Mouse (Mus musculus): Measurements from ENCODE around the gene Lpar3.
"Not testable (repeated sequence)": the region's sequence is repeated elsewhere in the genome, so short reads cannot be mapped to it uniquely, and the experiment has no call there.

The Lpar3 gene

DNA sequence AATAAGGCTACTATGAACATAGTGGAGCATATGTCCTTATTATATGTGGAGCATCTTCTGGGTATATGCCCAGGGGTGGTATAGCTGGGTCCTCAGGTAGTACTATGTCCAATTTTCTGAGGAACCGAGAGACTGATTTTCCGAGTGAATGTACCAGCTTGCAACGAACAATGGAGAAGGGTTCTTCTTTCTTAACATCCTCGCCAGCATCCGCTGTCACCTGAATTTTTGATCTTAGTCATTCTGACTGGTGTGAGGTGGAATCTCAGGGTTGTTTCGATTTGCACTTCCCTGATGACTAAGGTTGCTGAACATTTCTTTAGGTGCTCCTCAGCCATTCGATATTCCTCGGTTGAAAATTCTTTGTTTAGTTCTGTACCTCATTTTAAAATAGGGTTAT is 11.0 kb upstream of the Lpar3 start:
- not testable (repeated sequence) for DNase-seq (ENCODE audit: low read depth, low spot score)

DNA sequence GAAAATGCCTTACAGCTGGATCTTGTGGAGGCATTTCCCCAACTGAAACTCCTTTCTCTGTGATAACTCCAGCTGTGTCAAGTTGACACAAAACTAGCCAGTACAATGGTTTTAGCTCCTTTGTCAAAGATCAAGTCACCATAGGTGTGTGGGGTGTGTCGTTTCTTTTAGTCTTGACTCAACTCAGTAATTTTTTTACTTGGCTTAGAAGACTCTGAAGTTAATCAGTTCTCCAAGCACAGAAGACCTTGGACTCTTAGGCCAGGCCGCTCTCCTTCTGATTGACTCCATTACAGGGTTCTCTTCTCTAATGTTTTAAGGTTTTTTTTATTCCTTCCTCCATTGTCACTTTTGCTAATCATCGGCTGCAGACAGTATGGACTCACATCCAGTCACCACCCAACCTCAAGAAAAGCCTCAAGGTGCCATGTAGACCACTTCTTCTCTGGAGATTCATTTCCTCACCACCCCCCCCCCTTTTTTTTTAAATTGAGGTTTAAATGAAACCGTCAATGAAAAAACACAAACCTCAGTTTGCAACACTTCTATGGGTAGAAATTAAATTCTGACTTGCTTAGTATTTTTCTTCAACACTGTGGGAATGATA is 9.5 kb upstream of the Lpar3 start:
- DNase-seq (ENCODE audit: low read depth, low spot score), result no peak

- DNase-seq (ENCODE audit: low read depth, low spot score), result no peak
These were observed 8.8 kb upstream of the Lpar3 start for GRCm38 (mm10) chr3:146211964-146212363.

DNA sequence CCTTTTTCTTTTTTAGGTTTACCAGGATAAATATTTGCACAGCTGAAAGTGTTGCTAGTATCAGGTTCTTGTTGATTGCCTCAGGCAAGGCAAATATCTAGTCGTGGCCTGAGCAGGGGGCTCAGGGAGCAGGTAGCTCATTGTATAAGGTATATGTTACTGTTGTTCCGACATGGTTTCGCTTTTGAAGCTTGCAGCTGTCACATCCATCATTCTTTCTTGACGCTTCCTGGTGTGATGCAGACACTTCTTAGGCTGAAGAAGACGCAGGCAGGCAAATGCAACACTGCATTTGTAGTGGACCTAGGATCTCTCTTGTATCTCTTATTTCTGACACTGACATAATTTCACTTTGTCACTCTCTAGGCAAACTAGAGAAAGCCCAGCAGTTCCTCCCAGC is 7.4 kb upstream of the Lpar3 start:
- DNase-seq (ENCODE audit: low read depth, low spot score), result no peak

DNA sequence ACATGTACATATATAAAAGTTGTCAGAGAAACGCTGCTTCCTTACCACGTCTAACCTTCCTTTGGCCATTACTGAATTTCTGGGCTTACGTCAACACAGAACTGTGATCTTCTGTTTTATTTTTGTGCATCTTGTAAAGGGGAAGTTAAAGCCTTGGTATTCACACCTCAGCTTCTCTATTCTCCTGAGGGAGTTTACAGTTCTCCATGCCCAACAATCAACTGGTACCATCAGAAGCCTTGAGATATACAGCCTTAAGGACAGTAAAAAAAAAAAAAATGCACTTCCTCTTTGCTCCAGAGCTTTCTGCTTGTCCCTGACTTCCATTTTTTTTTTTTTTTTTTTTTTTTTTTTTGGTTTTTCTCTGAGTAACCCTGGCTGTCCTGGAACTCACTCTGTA is 4.2 kb upstream of the Lpar3 start:
- DNase-seq (ENCODE audit: low read depth, low spot score), result no peak

DNA sequence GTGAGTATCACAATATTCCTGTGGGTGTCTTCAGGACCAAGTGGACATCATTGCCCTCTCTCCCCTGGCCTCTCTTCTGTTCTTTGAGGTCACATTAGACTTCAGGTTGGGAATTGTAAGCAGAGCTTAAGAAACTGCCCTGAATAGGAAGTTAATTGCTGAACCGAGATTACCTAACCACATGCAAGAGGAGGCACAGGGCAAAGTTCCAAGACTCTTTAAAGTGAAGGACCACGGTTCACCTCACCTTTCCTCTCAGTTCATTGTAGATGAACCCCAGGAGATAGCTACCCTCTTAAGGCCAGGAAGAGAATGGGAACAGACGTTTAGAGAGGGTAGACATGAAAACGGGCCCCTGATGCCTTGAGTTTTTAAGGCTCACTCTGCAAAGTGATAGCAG is 3.5 kb downstream of the Lpar3 start:
- no peak for DNase-seq (ENCODE audit: low read depth, low spot score)

- no peak for DNase-seq (ENCODE audit: low read depth, low spot score)
These were observed 4.4 kb downstream of the Lpar3 start for GRCm38 (mm10) chr3:146225061-146225761.

- no peak for DNase-seq (ENCODE audit: low read depth, low spot score)
These were observed 6.7 kb downstream of the Lpar3 start for GRCm38 (mm10) chr3:146227427-146227826.

DNA sequence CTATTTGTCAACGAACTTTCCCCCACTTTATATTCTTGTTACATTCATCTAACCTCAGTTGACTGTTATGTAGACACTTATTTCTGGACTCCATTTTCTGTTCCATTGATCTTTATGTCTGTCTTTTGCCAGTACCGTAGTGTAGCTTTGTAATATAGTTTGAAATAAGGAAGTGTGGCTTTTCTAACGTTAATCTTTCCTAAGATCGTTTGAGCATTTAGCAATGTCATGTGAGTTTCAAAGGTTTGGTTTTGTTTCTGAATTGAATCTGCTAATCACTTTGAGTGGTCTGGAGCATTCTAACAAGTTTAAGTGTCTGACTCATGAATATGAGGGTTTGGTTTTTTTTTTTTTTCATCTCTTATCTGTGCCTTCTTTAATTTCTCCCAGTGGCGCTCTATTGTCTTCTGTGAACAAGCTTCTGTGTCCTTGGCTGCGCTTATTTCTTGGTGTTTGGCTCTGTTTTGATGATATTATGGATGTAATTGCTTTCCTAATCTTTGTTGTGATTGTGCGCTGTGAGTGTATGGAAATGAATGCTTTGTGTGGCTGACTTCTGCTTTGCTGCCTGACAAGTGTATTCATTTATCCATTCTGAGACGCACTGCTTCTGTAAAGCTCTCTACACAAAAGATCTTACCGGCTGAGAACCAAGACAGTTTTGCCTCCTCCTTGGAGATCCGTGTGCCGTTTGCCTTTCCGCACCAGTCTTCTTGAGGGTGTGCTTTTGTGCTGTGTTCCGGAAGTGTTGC is 8.0 kb downstream of the Lpar3 start:
- no peak for DNase-seq (ENCODE audit: low read depth, low spot score)

DNA sequence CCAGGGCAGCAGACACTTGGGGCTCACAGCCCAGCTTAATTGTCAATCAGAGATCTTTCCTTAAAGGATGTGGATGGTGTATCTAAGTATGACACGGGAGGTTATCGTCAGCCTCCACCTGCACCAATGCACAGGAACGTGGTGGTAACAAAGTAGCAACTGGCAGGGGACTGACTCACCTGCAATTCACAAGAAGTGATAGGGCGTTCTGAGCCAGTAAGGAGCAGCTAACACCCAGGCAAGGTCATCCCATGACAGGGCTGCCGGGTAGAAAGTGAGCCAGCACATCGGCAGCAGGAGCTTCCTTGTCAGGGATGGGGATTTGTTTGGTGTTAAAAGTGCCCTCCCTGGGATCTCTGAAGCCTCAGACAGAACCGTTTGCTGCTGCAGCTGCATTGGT is 11.9 kb downstream of the Lpar3 start:
- no peak for DNase-seq (ENCODE audit: low read depth, low spot score)

GRCm38 (mm10) chr3:146233741-146234140 is 13.0 kb downstream of the Lpar3 start:
- no peak for DNase-seq (ENCODE audit: low read depth, low spot score)

- no peak for DNase-seq (ENCODE audit: low read depth, low spot score)
These were observed 13.8 kb downstream of the Lpar3 start for GRCm38 (mm10) chr3:146234530-146234929.

DNA sequence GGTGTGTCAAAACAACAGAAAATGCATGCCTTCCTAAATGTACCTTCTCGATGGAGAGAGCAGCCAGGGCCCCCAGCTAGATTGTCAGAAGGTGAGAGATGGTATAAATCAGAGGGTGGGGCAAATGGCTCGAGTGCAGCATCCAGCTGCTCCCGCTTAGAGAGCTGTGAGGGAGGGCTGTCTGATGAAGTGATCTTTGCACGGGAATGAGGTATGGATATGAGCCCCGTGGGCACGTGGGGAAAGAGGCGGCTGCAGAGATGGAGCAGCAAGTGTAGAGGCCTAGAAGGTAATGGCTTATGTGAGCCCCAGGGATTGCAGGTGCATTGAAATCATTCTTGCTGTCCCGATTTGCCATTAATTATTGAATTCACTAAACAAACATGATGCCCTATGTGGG is 15.5 kb downstream of the Lpar3 start:
- DNase-seq (ENCODE audit: low read depth, low spot score), result no peak

DNA sequence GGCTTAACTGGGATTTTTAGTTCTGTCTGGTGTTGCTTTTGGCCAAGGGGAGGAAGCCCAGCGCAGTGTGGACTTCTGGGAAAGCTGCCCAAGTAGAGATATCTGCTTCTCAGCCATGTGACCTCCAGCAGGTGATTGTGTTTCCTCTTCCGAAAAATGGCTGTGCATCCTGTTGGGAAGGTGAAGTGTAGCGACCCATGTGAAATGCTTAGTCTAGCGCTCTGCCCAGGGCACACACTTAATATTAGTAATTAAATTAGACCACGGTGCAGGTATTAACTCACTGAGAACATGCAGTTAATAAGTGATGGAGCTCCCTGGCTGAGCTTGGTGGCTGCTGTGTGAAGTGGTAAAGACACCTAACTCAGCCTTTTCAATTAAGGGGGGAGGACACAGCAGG is 16.9 kb downstream of the Lpar3 start:
- no peak for DNase-seq (ENCODE audit: low read depth, low spot score)

DNA sequence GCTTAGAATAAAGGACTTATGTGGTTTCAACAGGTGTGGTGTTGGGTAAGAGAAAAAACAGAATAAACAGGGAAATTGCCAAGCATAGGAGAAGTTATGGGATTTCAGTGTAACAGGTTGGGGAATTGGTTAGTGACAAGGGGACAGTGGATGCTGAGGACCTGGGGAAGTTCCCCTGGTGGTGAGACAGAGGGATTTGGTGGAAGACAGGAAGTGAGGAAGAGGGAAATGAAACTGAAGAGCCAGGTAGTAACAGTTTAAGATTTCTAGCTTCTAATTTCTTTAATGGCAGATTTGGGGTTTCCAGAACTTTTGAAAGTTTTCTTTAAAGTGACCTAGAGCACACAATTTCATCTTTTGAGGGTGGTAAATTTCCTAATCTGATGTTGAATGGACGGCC is 23.9 kb downstream of the Lpar3 start:
- DNase-seq (ENCODE audit: low read depth, low spot score), result no peak

- no peak for DNase-seq (ENCODE audit: low read depth, low spot score)
These were observed 25.8 kb downstream of the Lpar3 start for GRCm38 (mm10) chr3:146246557-146246956.

DNA sequence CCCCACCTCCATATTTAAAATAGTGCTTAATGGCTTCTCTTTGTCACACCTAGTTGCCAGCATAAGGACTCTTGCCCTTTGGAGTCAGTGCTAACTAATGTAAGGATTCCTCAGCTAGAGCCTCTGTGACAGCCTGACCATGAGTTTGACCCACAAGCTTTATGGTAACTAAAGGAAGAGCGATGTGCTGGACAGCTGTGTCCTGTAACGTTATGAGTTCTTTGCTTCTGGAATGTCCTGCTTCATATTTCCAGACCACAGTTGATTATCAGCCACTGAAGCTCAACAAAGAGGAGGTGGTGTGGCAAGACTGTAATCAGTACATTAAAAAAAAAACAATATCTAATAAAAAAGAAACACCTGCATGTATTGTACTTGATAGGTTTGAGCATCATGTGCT is 26.2 kb downstream of the Lpar3 start:
- no peak for DNase-seq (ENCODE audit: low read depth, low spot score)

GRCm38 (mm10) chr3:146249895-146250294 is 29.1 kb downstream of the Lpar3 start:
- no peak for DNase-seq (ENCODE audit: low read depth, low spot score)

DNA sequence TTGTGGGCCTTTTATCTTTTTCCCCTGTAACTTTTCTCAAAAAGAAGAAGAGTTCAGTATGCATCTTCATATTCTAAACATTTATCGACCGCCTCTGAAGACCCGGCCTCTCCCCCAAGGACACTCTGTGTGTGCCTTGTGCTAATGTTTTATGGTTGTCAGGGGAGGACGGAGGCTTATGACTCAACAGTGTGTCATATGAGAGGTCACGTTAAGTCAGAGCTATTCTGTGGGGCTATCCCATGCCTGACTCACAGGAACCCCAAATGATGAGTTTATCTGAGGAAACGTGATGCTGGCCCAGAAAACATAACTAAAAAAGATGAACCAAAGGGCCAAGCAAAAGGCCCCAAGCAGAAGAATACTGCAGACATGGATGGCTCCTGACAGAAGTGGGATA is 31.0 kb downstream of the Lpar3 start:
- DNase-seq (ENCODE audit: low read depth, low spot score), result no peak

GRCm38 (mm10) chr3:146253736-146254320 is 33.1 kb downstream of the Lpar3 start:
- no peak for DNase-seq (ENCODE audit: low read depth, low spot score)

DNA sequence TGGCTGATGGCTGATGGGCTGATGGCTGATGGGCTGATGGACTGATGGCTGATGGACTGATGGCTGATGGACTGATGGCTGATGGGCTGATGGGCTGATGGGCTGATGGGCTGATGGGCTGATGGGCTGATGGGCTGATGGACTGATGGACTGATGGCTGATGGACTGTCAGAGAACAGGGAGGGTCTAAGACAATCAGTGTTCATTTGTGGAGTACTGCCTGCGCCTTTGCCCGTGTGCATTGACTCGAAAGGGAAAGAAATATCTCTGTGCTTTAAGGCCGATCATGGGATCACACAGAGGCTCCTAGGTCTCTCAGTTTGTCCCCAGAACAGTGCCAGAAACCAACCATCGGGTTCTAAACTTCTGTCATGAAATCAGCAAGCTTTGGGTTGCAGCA is 34.4 kb downstream of the Lpar3 start:
- no peak for DNase-seq (ENCODE audit: low read depth, low spot score)

DNA sequence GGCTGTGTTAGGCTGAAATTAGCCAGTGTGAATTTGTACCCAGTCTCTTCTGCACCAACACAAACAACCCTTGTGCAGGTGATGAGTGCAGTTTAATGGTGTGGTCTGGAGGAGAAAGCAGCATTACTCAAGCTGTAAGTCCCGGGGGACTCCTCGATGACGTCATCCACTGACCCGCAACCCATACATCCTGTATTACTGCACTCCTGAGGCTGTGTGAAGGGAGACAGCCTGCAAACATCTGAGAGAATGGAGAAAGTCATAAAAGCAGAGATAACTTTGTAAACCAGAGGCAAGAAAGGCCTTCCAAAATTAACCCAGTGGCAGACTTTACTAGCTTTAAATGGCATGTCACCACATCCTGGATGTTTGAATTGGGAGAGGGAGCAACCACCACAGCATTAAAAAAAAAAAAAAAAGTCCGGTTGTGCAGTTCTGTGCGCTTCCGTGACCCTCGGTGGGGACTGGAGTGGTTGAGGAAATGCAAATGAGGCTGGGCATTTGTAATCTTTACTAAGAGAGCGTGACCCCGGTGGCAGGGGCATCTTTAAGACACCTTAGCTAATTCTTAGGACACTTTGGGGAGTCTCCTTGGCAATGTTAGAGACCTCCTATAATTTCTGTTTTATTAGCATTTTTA is 36.8 kb downstream of the Lpar3 start:
- no peak for DNase-seq (ENCODE audit: low read depth, low spot score)

Measured in retina, postnatal 7 days (tissue).